Mouse (Mus musculus) v-Abl transformed pro-B cells (cell line): ENCODE measurements at regions not wholly inside any gene's neighbourhood (a gene's known extent, or its start where the extent isn't known, plus 50 kb on each side); places are given as distances from the start of the nearest gene placed in this dataset.

Experiments
- in situ Hi-C, 2 experiments: fragments of 400-800 bp; cut with MboI; formaldehyde crosslinking; loops; one replicate each; pipeline ENCODE4 v1.15.1; 2025; ENCODE audit not compliant: unreplicated experiment in 2 of 2

GRCm38 (mm10) chr16:86404309-86404708 lies 502.7 kb upstream of the Adamts5 start:
- in situ Hi-C loops, result no loop called here

- in situ Hi-C loops, result no loop called here
Observed at GRCm38 (mm10) chr16:86401381-86401780, 499.8 kb upstream of the Adamts5 start.

GRCm38 (mm10) chr16:86399288-86399687 lies 497.7 kb upstream of the Adamts5 start:
- in situ Hi-C loops, result no loop called here

- in situ Hi-C loops, result no loop called here
Observed at GRCm38 (mm10) chr16:86397521-86397920, 495.9 kb upstream of the Adamts5 start.

GRCm38 (mm10) chr16:86389063-86389723 lies 487.6 kb upstream of the Adamts5 start:
- in situ Hi-C loops, result no loop called here

- in situ Hi-C loops, result no loop called here
Observed at GRCm38 (mm10) chr16:86388128-86388527, 486.5 kb upstream of the Adamts5 start.

- in situ Hi-C loops, result no loop called here
Observed at GRCm38 (mm10) chr16:86377991-86378390, 476.4 kb upstream of the Adamts5 start.

GRCm38 (mm10) chr16:86371652-86372051 lies 470.0 kb upstream of the Adamts5 start:
- in situ Hi-C loops, result no loop called here

GRCm38 (mm10) chr16:86368449-86368848 lies 466.8 kb upstream of the Adamts5 start:
- in situ Hi-C loops, result no loop called here

GRCm38 (mm10) chr16:86366197-86366596 lies 464.6 kb upstream of the Adamts5 start:
- in situ Hi-C loops, result no loop called here

GRCm38 (mm10) chr16:86361099-86361498 lies 459.5 kb upstream of the Adamts5 start:
- in situ Hi-C loops, result no loop called here

- in situ Hi-C loops, result no loop called here
Observed at GRCm38 (mm10) chr16:86355036-86355435, 453.4 kb upstream of the Adamts5 start.

GRCm38 (mm10) chr16:86347753-86348152 lies 446.1 kb upstream of the Adamts5 start:
- in situ Hi-C loops, result no loop called here

- in situ Hi-C loops, result no loop called here
Observed at GRCm38 (mm10) chr16:86346916-86347315, 445.3 kb upstream of the Adamts5 start.

- in situ Hi-C loops, result no loop called here
Observed at GRCm38 (mm10) chr16:86340311-86340710, 438.7 kb upstream of the Adamts5 start.

GRCm38 (mm10) chr16:86325406-86325805 lies 423.8 kb upstream of the Adamts5 start:
- in situ Hi-C loops, result no loop called here

GRCm38 (mm10) chr16:86318898-86319297 lies 417.3 kb upstream of the Adamts5 start:
- in situ Hi-C loops, result no loop called here

- in situ Hi-C loops, result no loop called here
Observed at GRCm38 (mm10) chr16:86309696-86310095, 408.1 kb upstream of the Adamts5 start.

- in situ Hi-C loops, result no loop called here
Observed at GRCm38 (mm10) chr16:86303869-86304268, 402.2 kb upstream of the Adamts5 start.

- in situ Hi-C loops, result no loop called here
Observed at GRCm38 (mm10) chr16:86302451-86303145, 401.0 kb upstream of the Adamts5 start.

GRCm38 (mm10) chr16:86294436-86294835 lies 392.8 kb upstream of the Adamts5 start:
- in situ Hi-C loops, result no loop called here

GRCm38 (mm10) chr16:86281326-86281725 lies 379.7 kb upstream of the Adamts5 start:
- in situ Hi-C loops, result no loop called here
